ENCODE assay signal across 10 mouse cellular contexts in genomic region chr1:183056289-183056655, GRCm38 (mm10).
A peak's percentile ranks its signal among the peaks of the same experiment; 100 is the strongest.
DNase-seq lines count a peak whose midpoint lies in the region; ATAC-seq and TF ChIP-seq lines count a peak whose summit lies in the region.
"Had no signal": no experiment of that assay in that cellular context is flagged by ENCODE, and none has a peak within 500 bp of the region (broad histone marks: within the 10 kb centered on the region; RNA-seq: fewer than 3 reads in every experiment).

No protein-coding gene starts in this region.

- peaks cover 15% of the 10 kb centered on the region; the same call in 1 of the 2 replicates for H3K4me1 ChIP-seq in intestine, embryonic 14.5 days (replicated peaks; ENCODE audit: control insufficient read depth, insufficient read depth, low read length)
- H3K4me1 ChIP-seq in intestine, postnatal 0 days (replicated peaks; ENCODE audit: control insufficient read depth, insufficient read depth, low read length) = no peaks in the 10 kb centered on the region
- peaks cover 20% of the 10 kb centered on the region; the same call in 1 of the 2 replicates for H3K4me1 ChIP-seq in heart, embryonic 10.5 days
- peaks cover 12% of the 10 kb centered on the region for H3K4me1 ChIP-seq in lung, embryonic 16.5 days (replicated peaks; ENCODE audit: control insufficient read depth, insufficient read depth, low read length)
- 0 out of 2 replicates have a peak, but pooled peaks cover 4% of the 10 kb centered on the region for H3K4me1 ChIP-seq in midbrain, embryonic 13.5 days (replicated peaks)

- H3K36me3 ChIP-seq in intestine, embryonic 14.5 days (ENCODE audit: control insufficient read depth, insufficient read depth, low read length) = no peaks in the 10 kb centered on the region
- no peaks in the 10 kb centered on the region for H3K36me3 ChIP-seq in intestine, postnatal 0 days (ENCODE audit: control insufficient read depth, insufficient read depth)
- no peaks in the 10 kb centered on the region for H3K36me3 ChIP-seq in heart, embryonic 10.5 days
- H3K36me3 ChIP-seq in lung, embryonic 16.5 days (ENCODE audit: control insufficient read depth, insufficient read depth, low read length) = no peaks in the 10 kb centered on the region
- H3K36me3 ChIP-seq in midbrain, embryonic 13.5 days = no peaks in the 10 kb centered on the region

- H3K4me2 ChIP-seq in intestine, embryonic 14.5 days (ENCODE audit: low read length) = no peak overlapping the region
- H3K4me2 ChIP-seq in intestine, postnatal 0 days (replicated peaks; ENCODE audit: low read depth) = no peak overlapping the region
- no peak overlapping the region for H3K4me2 ChIP-seq in lung, embryonic 16.5 days (ENCODE audit: low read depth, low read length)
- H3K4me2 ChIP-seq in midbrain, embryonic 13.5 days (replicated peaks) = no peak overlapping the region
- H3K4me2 ChIP-seq: hindbrain, embryonic 14.5 days had no signal

- no peaks in the 10 kb centered on the region for H3K27me3 ChIP-seq in intestine, embryonic 14.5 days (replicated peaks; ENCODE audit: control insufficient read depth, insufficient read depth, low read length)
- no peaks in the 10 kb centered on the region for H3K27me3 ChIP-seq in intestine, postnatal 0 days (replicated peaks; ENCODE audit: control insufficient read depth, insufficient read depth, low read length)
- no peaks in the 10 kb centered on the region; the same call in 1 of the 2 replicates for H3K27me3 ChIP-seq in heart, embryonic 10.5 days (ENCODE audit: insufficient read depth, poor library complexity, severe bottlenecking)
- peaks cover 15% of the 10 kb centered on the region for H3K27me3 ChIP-seq in lung, embryonic 16.5 days (ENCODE audit: control insufficient read depth, insufficient read depth, low read depth, low read length)
- H3K27me3 ChIP-seq in midbrain, embryonic 13.5 days = no peaks in the 10 kb centered on the region

- no peaks in the 10 kb centered on the region for H3K9me3 ChIP-seq in intestine, embryonic 14.5 days (ENCODE audit: control insufficient read depth, low read length)
- no peaks in the 10 kb centered on the region for H3K9me3 ChIP-seq in intestine, postnatal 0 days (ENCODE audit: control insufficient read depth)
- no peaks in the 10 kb centered on the region for H3K9me3 ChIP-seq in heart, embryonic 10.5 days
- no peaks in the 10 kb centered on the region for H3K9me3 ChIP-seq in lung, embryonic 16.5 days (ENCODE audit: control insufficient read depth, low read length)
- H3K9me3 ChIP-seq in midbrain, embryonic 13.5 days = no peaks in the 10 kb centered on the region

- peak; percentile 52; the same call in 1 of the 2 replicates for ATAC-seq in intestine, embryonic 14.5 days (replicated peaks; ENCODE audit: low FRiP score, low TSS enrichment, low read depth)
- ATAC-seq in intestine, postnatal 0 days = no peak; the same call in 1 of the 2 replicates
- ATAC-seq in lung, embryonic 16.5 days (ENCODE audit: low read depth) = peak; percentile 82
- no peak for ATAC-seq in midbrain, embryonic 13.5 days

- no peak for DNase-seq in intestine, embryonic 14.5 days (ENCODE audit: low spot score)
- DNase-seq in MN1 (ENCODE audit: low spot score) = peak; percentile 45
- no peak for DNase-seq in heart, embryonic 10.5 days (ENCODE audit: low spot score)
- DNase-seq in right cerebral cortex, postnatal 14 days = no peak
- DNase-seq in spleen, adult 18-20 months = no peak
- DNase-seq: cerebellum, adult 11-12 months had no signal

- H3K4me3 ChIP-seq in intestine, embryonic 14.5 days (ENCODE audit: low read depth, low read length) = no peak overlapping the region
- H3K4me3 ChIP-seq in intestine, postnatal 0 days (ENCODE audit: low read depth, low read length) = no peak overlapping the region
- no peak overlapping the region for H3K4me3 ChIP-seq in heart, embryonic 10.5 days
- H3K4me3 ChIP-seq in lung, embryonic 16.5 days (ENCODE audit: low read length) = no peak overlapping the region
- H3K4me3 ChIP-seq in midbrain, embryonic 13.5 days (replicated peaks) = no peak overlapping the region

- H3K9ac ChIP-seq in intestine, embryonic 14.5 days (ENCODE audit: low read length) = no peak overlapping the region
- H3K9ac ChIP-seq in intestine, postnatal 0 days (ENCODE audit: low read depth, low read length) = no peak overlapping the region
- no peak overlapping the region for H3K9ac ChIP-seq in lung, embryonic 16.5 days (ENCODE audit: low read length)
- no peak overlapping the region for H3K9ac ChIP-seq in midbrain, embryonic 13.5 days (replicated peaks)
- H3K9ac ChIP-seq: hindbrain, embryonic 14.5 days had no signal

- H3K27ac ChIP-seq in intestine, embryonic 14.5 days (ENCODE audit: low read depth) = no peak overlapping the region
- H3K27ac ChIP-seq in intestine, postnatal 0 days (ENCODE audit: low read depth, low read length) = no peak overlapping the region
- 0 out of 2 replicates have a peak overlapping the region, but pooled peaks have one; percentile 23 for H3K27ac ChIP-seq in heart, embryonic 10.5 days
- no peak overlapping the region for H3K27ac ChIP-seq in lung, embryonic 16.5 days (ENCODE audit: low read length)
- no peak overlapping the region for H3K27ac ChIP-seq in midbrain, embryonic 13.5 days
- H3K27ac ChIP-seq: hindbrain, embryonic 14.5 days had no signal

- 27% methylated on average over 3 of the region's 3 CpGs for WGBS in intestine, embryonic 14.5 days
- 25% methylated on average over 3 of the region's 3 CpGs for WGBS in intestine, postnatal 0 days
- 14% methylated on average over 3 of the region's 3 CpGs for WGBS in heart, embryonic 10.5 days
- 12% methylated on average over 3 of the region's 3 CpGs for whole genome bisulfite sequencing in lung, embryonic 16.5 days
- 44% methylated on average over 3 of the region's 3 CpGs for WGBS in midbrain, embryonic 13.5 days

- no peak for TF ChIP-seq CTCF in intestine, postnatal 0 days (IDR thresholded peaks at IDR 0.05; ENCODE audit: low read depth)

Comparison
In these comparisons a context has a peak if more than half of its experiments do, and no peak if none do; other contexts are left out.
1. ATAC-seq: peak in intestine, embryonic 14.5 days (single experiment) and lung, embryonic 16.5 days (single experiment); none in intestine, postnatal 0 days (single experiment) and midbrain, embryonic 13.5 days (single experiment).